Mouse (Mus musculus) midbrain, embryonic 12.5 days (tissue): ENCODE data around the gene Vwa3b. TPM values are rescaled to one million over a fixed set of nuclear protein-coding genes. Genes with fewer than 3 reads are reported as not detected.

ENCODE experiments used
- ATAC-seq: fragments of 200-750 bp; cut with Nextera tagmentation; 2 replicates; pipeline ENCODE4 v1.8.0; 2017; ENCODE audit warnings: low read depth, moderate TSS enrichment, moderate library complexity; ENCODE audit not compliant: low FRiP score
- H3K27ac ChIP-seq: fragments of 300-500 bp; sonication (generic); replicated peaks from 2 replicates; pipeline ENCODE4 v1.5.1; 2016; ENCODE audit warnings: mild to moderate bottlenecking
- H3K27me3 ChIP-seq: fragments of 300-500 bp; sonication (generic); 2 replicates; pipeline ENCODE4 v1.6.1; 2016; ENCODE audit warnings: mild to moderate bottlenecking
- H3K36me3 ChIP-seq: fragments of 300-500 bp; sonication (generic); 2 replicates; pipeline ENCODE4 v1.6.1; 2016
- H3K4me1 ChIP-seq: fragments of 300-500 bp; sonication (generic); 2 replicates; pipeline ENCODE4 v1.6.1; 2016
- H3K4me2 ChIP-seq: fragments of 300-500 bp; sonication (generic); replicated peaks from 2 replicates; pipeline ENCODE4 v1.6.1; 2016; ENCODE audit warnings: mild to moderate bottlenecking, moderate library complexity
- H3K4me3 ChIP-seq: fragments of 300-500 bp; sonication (generic); 2 replicates; pipeline ENCODE4 v1.5.1; 2016; ENCODE audit warnings: mild to moderate bottlenecking
- H3K9ac ChIP-seq: fragments of 300-500 bp; sonication (generic); replicated peaks from 2 replicates; pipeline ENCODE4 v1.6.1; 2016; ENCODE audit warnings: mild to moderate bottlenecking, moderate library complexity
- H3K9me3 ChIP-seq: fragments of 300-500 bp; sonication (generic); 2 replicates; pipeline ENCODE4 v1.6.1; 2016; ENCODE audit warnings: mild to moderate bottlenecking
- WGBS: fragments of 180-500 bp; shearing (Covaris S2); methylation state at CpG from one replicate; pipeline ENCODE4 v1.1.7; 2016; 5-methylcytosine and 5-hydroxymethylcytosine counted together
- polyA plus RNA-seq: library from polyadenylated mRNA; unstranded; fragments of >200 nt; fragmentation: Nextera tagmentation; extraction: Ambion mirVana; gene quantifications from 2 replicates; pipeline ENCODE4 v1.2.1, GENCODE M21; 2016

The Vwa3b gene
- polyA plus RNA-seq, 1 experiment from 2014 or later: 0.68 TPM

- no peak overlapping the region for H3K9ac ChIP-seq
- H3K9me3 ChIP-seq: peaks cover 1% of the 10 kb centered on the region; the same call in 1 of the 2 replicates
- H3K4me1 ChIP-seq: no peaks in the 10 kb centered on the region
- no peak overlapping the region for H3K4me3 ChIP-seq
- WGBS: 74% methylated on average over 8 of the region's 8 CpGs
- no peak for ATAC-seq
- H3K27ac ChIP-seq: no peak overlapping the region
- H3K4me2 ChIP-seq: no peak overlapping the region
- no peaks in the 10 kb centered on the region for H3K36me3 ChIP-seq
- H3K27me3 ChIP-seq: no peaks in the 10 kb centered on the region
These were observed 16.4 kb downstream of the Vwa3b start for GRCm38 (mm10) chr1:37042769-37043168.

DNA sequence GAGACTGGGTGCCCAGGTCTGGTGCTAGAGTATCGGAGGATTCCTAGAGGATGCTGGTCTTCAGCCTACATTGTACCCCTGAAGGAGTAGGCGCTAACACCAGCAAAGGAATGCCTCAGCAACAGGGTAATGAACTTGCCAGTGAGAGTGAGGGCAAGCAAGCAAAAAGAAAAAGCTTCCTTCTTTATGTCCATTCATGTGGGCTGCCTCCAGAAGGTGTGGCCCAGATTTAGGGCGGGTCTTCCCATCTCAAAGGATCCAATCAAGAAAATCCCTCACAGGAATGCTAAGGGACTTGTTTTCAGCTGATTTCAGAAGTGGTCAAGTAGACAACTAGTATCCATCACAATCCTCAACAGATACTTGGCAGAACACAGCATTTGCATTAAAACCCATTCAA, 16.8 kb downstream of the Vwa3b start:
- H3K4me1 ChIP-seq: no peaks in the 10 kb centered on the region
- no peak overlapping the region for H3K9ac ChIP-seq
- H3K36me3 ChIP-seq: no peaks in the 10 kb centered on the region
- peaks cover 4% of the 10 kb centered on the region; the same call in 1 of the 2 replicates for H3K9me3 ChIP-seq
- H3K27ac ChIP-seq: no peak overlapping the region
- H3K27me3 ChIP-seq: no peaks in the 10 kb centered on the region
- H3K4me2 ChIP-seq: no peak overlapping the region
- 91% methylated on average over 3 of the region's 3 CpGs for WGBS
- no peak overlapping the region for H3K4me3 ChIP-seq
- ATAC-seq: no peak

GRCm38 (mm10) chr1:37045472-37045871, 19.1 kb downstream of the Vwa3b start:
- no peak for ATAC-seq
- 84% methylated on average over 5 of the region's 5 CpGs for WGBS
- H3K27me3 ChIP-seq: no peaks in the 10 kb centered on the region
- no peaks in the 10 kb centered on the region for H3K36me3 ChIP-seq
- H3K4me3 ChIP-seq: no peak overlapping the region
- peaks cover 4% of the 10 kb centered on the region; the same call in 1 of the 2 replicates for H3K9me3 ChIP-seq
- H3K4me2 ChIP-seq: no peak overlapping the region
- no peak overlapping the region for H3K9ac ChIP-seq
- H3K27ac ChIP-seq: no peak overlapping the region
- no peaks in the 10 kb centered on the region for H3K4me1 ChIP-seq

GRCm38 (mm10) chr1:37049159-37049558, 22.8 kb downstream of the Vwa3b start:
- Histone ChIP-seq H3K36me3 (no peaks in the 10 kb centered on the region), H3K9ac (no peak overlapping the region), H3K4me2 (no peak overlapping the region), H3K27me3 (no peaks in the 10 kb centered on the region), H3K4me1 (no peaks in the 10 kb centered on the region), H3K27ac (no peak overlapping the region), H3K4me3 (no peak overlapping the region), H3K9me3 (peaks cover 4% of the 10 kb centered on the region; the same call in 1 of the 2 replicates)
- 48% methylated on average over 4 of the region's 4 CpGs for WGBS
- no peak for ATAC-seq

DNA sequence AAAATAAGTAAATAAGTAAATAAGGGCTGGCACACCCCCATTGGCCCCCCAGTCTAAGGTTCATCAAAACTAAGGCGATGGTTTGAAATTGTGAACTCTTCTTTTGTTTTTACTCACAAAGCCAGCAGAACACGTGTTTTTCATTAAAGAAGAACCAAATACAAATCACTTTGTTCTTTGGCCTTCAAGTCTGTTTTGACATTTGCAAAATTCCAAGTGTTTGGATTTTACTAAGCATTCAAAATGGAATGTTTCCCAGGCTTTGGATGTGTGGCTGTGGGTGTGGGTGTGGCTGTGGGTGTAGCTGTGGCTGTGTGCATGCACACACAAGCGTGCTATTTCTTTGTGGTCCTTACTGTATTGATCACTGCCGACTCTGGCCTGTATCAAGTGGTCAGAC, 27.3 kb downstream of the Vwa3b start:
- H3K9me3 ChIP-seq: no peaks in the 10 kb centered on the region; the same call in 1 of the 2 replicates
- H3K36me3 ChIP-seq: no peaks in the 10 kb centered on the region
- no peak overlapping the region for H3K9ac ChIP-seq
- WGBS: 74% methylated on average over 4 of the region's 4 CpGs
- no peak overlapping the region for H3K4me2 ChIP-seq
- no peaks in the 10 kb centered on the region for H3K4me1 ChIP-seq
- H3K4me3 ChIP-seq: no peak overlapping the region
- H3K27ac ChIP-seq: no peak overlapping the region
- H3K27me3 ChIP-seq: no peaks in the 10 kb centered on the region
- ATAC-seq: no peak

DNA sequence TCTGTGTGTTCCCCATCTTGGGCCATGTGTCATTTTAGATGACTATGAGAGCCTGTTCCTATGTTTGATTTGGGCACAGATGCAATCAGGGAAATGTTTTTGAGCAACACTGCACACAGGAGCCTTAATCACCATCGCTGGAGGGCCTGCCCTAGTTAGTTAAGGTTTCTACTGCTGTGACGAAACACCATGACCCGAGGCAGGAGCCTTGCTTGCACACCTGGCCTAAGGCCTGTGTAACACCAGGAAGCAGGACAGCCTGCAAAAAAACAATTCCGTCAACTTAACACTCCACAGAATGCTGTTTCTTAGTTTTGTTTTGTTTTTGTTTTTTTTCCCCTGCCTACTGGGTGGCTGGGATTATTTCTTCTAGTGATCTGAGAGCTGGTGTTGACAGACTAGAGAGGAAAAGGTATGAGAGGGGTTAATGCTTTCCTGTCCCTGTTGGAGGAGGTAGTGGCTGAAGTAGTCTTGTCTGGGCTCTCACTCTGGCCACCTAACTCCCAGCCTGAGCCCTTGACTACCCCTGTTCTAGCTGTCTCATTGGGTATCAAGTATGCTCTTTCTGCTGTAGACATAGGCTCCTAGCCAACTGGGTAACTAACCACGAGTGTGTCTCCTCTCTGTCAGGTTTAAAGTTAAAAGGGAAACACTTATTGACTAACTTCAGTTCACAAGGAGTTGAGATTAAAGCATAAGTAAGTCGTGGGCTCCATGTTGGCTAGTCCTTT, 30.6 kb downstream of the Vwa3b start:
- no peak overlapping the region for H3K4me2 ChIP-seq
- 86% methylated on average over 6 of the region's 6 CpGs for WGBS
- H3K4me1 ChIP-seq: peaks cover 4% of the 10 kb centered on the region; the same call in 1 of the 2 replicates
- no peak overlapping the region for H3K4me3 ChIP-seq
- no peaks in the 10 kb centered on the region for H3K9me3 ChIP-seq
- no peak overlapping the region for H3K27ac ChIP-seq
- H3K36me3 ChIP-seq: no peaks in the 10 kb centered on the region
- no peak for ATAC-seq
- H3K27me3 ChIP-seq: no peaks in the 10 kb centered on the region
- no peak overlapping the region for H3K9ac ChIP-seq

DNA sequence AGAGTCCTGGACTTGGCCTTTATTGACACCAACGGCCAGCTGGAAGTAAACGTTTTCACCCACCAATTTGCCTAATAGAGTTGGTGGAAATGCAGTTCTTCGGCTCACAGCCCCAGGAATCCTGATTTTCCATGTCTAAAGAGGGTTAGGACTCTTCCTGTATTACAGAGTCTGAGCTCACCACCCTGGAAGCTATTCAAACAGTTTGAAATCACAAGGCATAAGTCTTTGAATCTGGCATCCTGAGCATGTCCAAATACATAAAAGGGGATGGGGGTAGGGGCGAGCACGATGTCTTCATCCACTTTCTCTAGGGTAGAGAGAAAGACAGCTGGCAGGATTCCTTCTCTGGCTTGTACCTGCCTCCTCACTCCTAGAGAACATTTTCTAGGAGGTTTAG, 34.5 kb downstream of the Vwa3b start:
- WGBS: 77% methylated on average over 5 of the region's 5 CpGs

DNA sequence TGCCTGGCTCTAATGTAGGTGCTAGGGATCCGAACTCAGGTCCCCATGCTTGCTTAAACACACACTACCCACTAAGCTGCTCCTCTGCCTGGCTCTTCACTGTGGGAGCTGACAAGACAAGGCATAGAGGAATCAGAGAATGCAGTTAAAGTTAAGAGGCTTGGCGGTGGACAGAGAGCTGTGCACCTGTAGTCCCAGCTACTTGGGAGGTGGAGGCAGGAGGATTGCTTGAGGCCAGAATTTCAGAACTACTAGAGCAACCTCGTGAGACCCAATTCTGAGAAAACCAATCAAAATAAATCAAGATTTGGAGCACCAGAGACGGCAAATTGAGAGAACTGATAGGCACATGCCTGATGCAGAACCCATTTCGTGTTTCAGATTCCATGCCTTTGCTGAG, 36.7 kb downstream of the Vwa3b start:
- no peak overlapping the region for H3K9ac ChIP-seq
- no peak overlapping the region for H3K4me2 ChIP-seq
- 89% methylated on average over 5 of the region's 5 CpGs for WGBS
- H3K27me3 ChIP-seq: no peaks in the 10 kb centered on the region
- ATAC-seq: no peak
- no peaks in the 10 kb centered on the region for H3K9me3 ChIP-seq
- no peak overlapping the region for H3K4me3 ChIP-seq
- H3K36me3 ChIP-seq: no peaks in the 10 kb centered on the region
- no peak overlapping the region for H3K27ac ChIP-seq
- peaks cover 6% of the 10 kb centered on the region; the same call in 1 of the 2 replicates for H3K4me1 ChIP-seq

More for the DNA sequence above, 34.5 kb downstream of the Vwa3b start:
- Histone ChIP-seq H3K9ac (no peak overlapping the region), H3K27ac (no peak overlapping the region), H3K27me3 (no peaks in the 10 kb centered on the region), H3K4me2 (no peak overlapping the region), H3K36me3 (no peaks in the 10 kb centered on the region), H3K4me1 (peaks cover 6% of the 10 kb centered on the region; the same call in 1 of the 2 replicates), H3K9me3 (no peaks in the 10 kb centered on the region), H3K4me3 (no peak overlapping the region)
- ATAC-seq: no peak

DNA sequence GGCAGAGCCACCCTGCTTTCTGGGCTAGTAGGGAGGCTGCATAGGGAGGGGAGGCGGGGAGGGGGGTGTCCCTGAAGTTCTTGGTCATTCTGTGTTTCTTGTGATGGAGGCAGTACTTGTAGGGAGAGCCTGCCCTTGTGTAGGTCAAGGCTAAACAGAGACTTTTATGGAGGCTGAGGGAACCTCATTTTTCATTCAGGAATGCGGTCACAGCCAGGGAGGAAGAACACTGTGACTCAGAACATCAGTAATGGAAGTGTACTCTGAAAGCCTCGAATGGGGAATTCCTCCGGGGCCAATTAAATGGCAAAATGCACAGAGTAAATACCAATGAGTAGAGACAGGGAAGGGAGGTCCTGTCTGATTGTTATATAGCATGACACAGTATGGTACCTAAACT, 37.4 kb downstream of the Vwa3b start:
- peaks cover 6% of the 10 kb centered on the region; the same call in 1 of the 2 replicates for H3K4me1 ChIP-seq
- 76% methylated on average over 4 of the region's 4 CpGs for WGBS
- no peak overlapping the region for H3K4me2 ChIP-seq
- H3K27me3 ChIP-seq: no peaks in the 10 kb centered on the region
- H3K9me3 ChIP-seq: no peaks in the 10 kb centered on the region
- H3K9ac ChIP-seq: no peak overlapping the region
- no peak for ATAC-seq
- H3K27ac ChIP-seq: no peak overlapping the region
- H3K36me3 ChIP-seq: no peaks in the 10 kb centered on the region
- H3K4me3 ChIP-seq: no peak overlapping the region

DNA sequence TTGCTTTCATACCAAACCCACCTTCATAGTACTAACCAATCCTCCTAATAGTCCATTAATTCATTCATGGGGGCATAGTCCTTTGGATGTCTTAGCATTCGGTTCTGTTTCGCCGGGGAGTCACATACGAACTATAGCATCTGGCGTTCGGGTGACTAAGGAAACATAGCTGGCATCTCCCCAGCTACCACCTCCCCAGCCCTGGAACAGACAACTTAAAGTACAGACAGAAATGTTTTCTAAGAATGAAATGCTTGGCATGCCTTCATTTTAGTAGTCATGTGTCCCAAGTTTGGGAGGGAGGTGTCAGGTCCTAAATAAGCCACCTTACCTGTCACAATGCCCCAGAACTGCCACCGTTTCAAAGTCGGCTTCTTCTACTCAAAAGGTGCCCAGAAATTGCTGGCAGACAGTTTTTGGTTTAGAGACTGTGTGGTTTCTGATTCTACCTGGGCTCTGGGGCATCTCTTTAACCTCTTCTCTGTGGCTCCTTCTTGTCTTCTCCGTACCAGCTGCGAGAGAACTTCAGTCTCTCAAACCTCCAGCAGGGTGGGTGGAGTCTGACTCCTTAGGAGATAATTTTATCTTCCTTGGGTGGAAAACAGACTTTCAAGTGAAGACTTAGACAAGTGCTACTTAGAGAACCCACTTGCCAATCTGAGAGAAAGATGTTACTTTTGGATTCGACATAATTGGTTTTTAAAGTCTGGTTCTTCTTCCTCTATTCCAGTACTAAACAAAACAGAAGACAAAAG, 39.4 kb downstream of the Vwa3b start:
- H3K36me3 ChIP-seq: no peaks in the 10 kb centered on the region
- H3K27me3 ChIP-seq: no peaks in the 10 kb centered on the region
- WGBS: 90% methylated on average over 11 of the region's 11 CpGs
- no peak overlapping the region for H3K4me3 ChIP-seq
- H3K27ac ChIP-seq: no peak overlapping the region
- no peak for ATAC-seq
- no peak overlapping the region for H3K4me2 ChIP-seq
- H3K9me3 ChIP-seq: no peaks in the 10 kb centered on the region
- peaks cover 6% of the 10 kb centered on the region; the same call in 1 of the 2 replicates for H3K4me1 ChIP-seq
- H3K9ac ChIP-seq: no peak overlapping the region

GRCm38 (mm10) chr1:37075759-37076158, 49.4 kb downstream of the Vwa3b start:
- Histone ChIP-seq H3K4me2 (no peak overlapping the region), H3K27ac (no peak overlapping the region), H3K36me3 (no peaks in the 10 kb centered on the region), H3K4me3 (no peak overlapping the region), H3K9me3 (no peaks in the 10 kb centered on the region), H3K4me1 (no peaks in the 10 kb centered on the region), H3K9ac (no peak overlapping the region), H3K27me3 (no peaks in the 10 kb centered on the region)
- 96% methylated on average over 7 of the region's 7 CpGs for WGBS
- ATAC-seq: no peak

DNA sequence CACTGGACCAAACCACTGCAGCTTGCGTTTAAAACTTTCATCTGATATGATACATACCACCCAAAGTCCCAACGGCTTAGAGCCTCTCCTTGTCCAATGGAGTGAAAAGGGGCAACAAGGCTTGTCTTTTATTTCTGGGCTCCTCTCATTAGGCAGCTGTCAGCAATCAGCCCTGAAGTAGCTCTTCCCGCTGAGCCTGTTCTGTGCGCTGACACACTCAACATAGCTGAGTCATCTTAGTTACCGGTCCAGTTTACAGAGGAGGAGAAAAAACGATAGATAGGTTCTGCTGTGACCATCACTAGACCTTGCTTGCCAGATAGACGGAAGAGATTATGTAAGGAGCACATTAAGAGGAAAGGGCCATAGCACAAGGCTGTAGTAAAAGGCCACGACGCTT, 50.9 kb downstream of the Vwa3b start:
- Histone ChIP-seq H3K9me3 (no peaks in the 10 kb centered on the region), H3K36me3 (no peaks in the 10 kb centered on the region), H3K4me2 (no peak overlapping the region), H3K27me3 (no peaks in the 10 kb centered on the region), H3K27ac (no peak overlapping the region), H3K9ac (no peak overlapping the region), H3K4me1 (0 out of 2 replicates have a peak, but pooled peaks cover 11% of the 10 kb centered on the region), H3K4me3 (no peak overlapping the region)
- WGBS: 89% methylated on average over 9 of the region's 9 CpGs
- no peak for ATAC-seq
